Mouse (Mus musculus) CH12.LX (cell line): ENCODE measurements at regions not wholly inside any gene's neighbourhood (a gene's known extent, or its start where the extent isn't known, plus 50 kb on each side); places are given as distances from the start of the nearest gene placed in this dataset.

Experiments used
- DNase-seq: peaks from one replicate; pipeline ENCODE4 v3.0.0-alpha.2; 2013; ENCODE audit errors: extremely low read depth
- H3K27ac ChIP-seq: 2 replicates; pipeline ENCODE4 v1.5.1; 2012; ENCODE audit warnings: low read depth, mild to moderate bottlenecking, control low read depth, moderate library complexity; ENCODE audit not compliant: insufficient read depth
- H3K27me3 ChIP-seq: replicated peaks from 2 replicates; pipeline ENCODE3; 2012; ENCODE audit warnings: inconsistent platforms
- H3K36me3 ChIP-seq, 2 experiments: replicated peaks in 1 of 2; 2 replicates each; pipeline versions ENCODE3 to v1.6.1; 2012; ENCODE audit warnings: inconsistent platforms in 1 of 2, low read length in 1 of 2, mild to moderate bottlenecking in 1 of 2, mixed read lengths in 1 of 2, moderate library complexity in 1 of 2; ENCODE audit not compliant: control insufficient read depth in 1 of 2, insufficient read depth in 1 of 2
- H3K4me1 ChIP-seq, 2 experiments: 2 replicates each; pipeline ENCODE4 v1.6.1; 2012; ENCODE audit warnings: inconsistent platforms in 1 of 2, moderate library complexity in 1 of 2; ENCODE audit not compliant: insufficient read depth in 2 of 2, control insufficient read depth in 1 of 2
- H3K4me2 ChIP-seq: 2 replicates; pipeline ENCODE4 v1.6.1; 2012; ENCODE audit warnings: low read depth, mild to moderate bottlenecking, control low read depth; ENCODE audit not compliant: poor library complexity, insufficient read depth, severe bottlenecking
- H3K4me3 ChIP-seq, 3 experiments: fragments of 150-350 bp in 1 of 3; sonication (generic) in 1 of 3; replicated peaks in 1 of 3; 2 replicates each; pipeline versions ENCODE3 to v1.5.1; 2011 to 2012; ENCODE audit warnings: low read depth in 2 of 3, low read length in 2 of 3, mild to moderate bottlenecking in 2 of 3, moderate library complexity in 2 of 3, control low read depth in 1 of 3, improper control_type of control experiment in 1 of 3, inconsistent platforms in 1 of 3, mixed read lengths in 1 of 3; ENCODE audit not compliant: poor library complexity in 1 of 3
- H3K79me2 ChIP-seq: replicated peaks from 2 replicates; pipeline ENCODE4 v1.6.1; 2012; ENCODE audit warnings: mild to moderate bottlenecking, moderate library complexity; ENCODE audit not compliant: control insufficient read depth, poor library complexity, insufficient read depth, severe bottlenecking; ENCODE audit errors: extremely low read depth
- H3K9ac ChIP-seq: 2 replicates; pipeline ENCODE4 v1.6.1; 2012; ENCODE audit warnings: low read depth, mild to moderate bottlenecking, control low read depth, moderate library complexity; ENCODE audit not compliant: insufficient read depth
- H3K9me3 ChIP-seq: replicated peaks from 2 replicates; pipeline ENCODE3; 2012; ENCODE audit warnings: low read length, inconsistent platforms, mixed read lengths
- CHD1 ChIP-seq: IDR thresholded peaks from 2 replicates; pipeline ENCODE4 v1.6.1; 2012; ENCODE audit warnings: low read depth, low read length, improper control_type of control experiment, inconsistent platforms
- CHD2 ChIP-seq: IDR thresholded peaks from 2 replicates; pipeline ENCODE4 v1.6.1; 2011; ENCODE audit warnings: low read length, improper control_type of control experiment
- CTCF ChIP-seq, 2 experiments: IDR thresholded peaks in 1 of 2; conservative IDR thresholded peaks in 1 of 2; 2 replicates each; pipeline ENCODE4 v1.5.1; 2011 to 2012; ENCODE audit warnings: low read depth in 2 of 2, low read length in 2 of 2, improper control_type of control experiment in 1 of 2, inconsistent platforms in 1 of 2, mild to moderate bottlenecking in 1 of 2, moderate library complexity in 1 of 2
- E2F4 ChIP-seq: IDR thresholded peaks from 2 replicates; pipeline ENCODE4 v1.6.1; 2011; ENCODE audit warnings: low read depth, low read length, improper control_type of control experiment; ENCODE audit not compliant: insufficient replicate concordance
- ELF1 ChIP-seq: IDR thresholded peaks from 2 replicates; pipeline ENCODE4 v1.6.1; 2014; ENCODE audit warnings: low read depth, mild to moderate bottlenecking, inconsistent platforms, low read length, improper control_type of control experiment
- EP300 ChIP-seq: IDR thresholded peaks from 2 replicates; pipeline ENCODE4 v1.6.1; 2011; ENCODE audit warnings: low read length, improper control_type of control experiment
- ETS1 ChIP-seq: conservative IDR thresholded peaks from 2 replicates; pipeline ENCODE4 v1.6.1; 2012; ENCODE audit warnings: low read depth, mild to moderate bottlenecking, inconsistent platforms, low read length, improper control_type of control experiment, moderate library complexity
- HCFC1 ChIP-seq: IDR thresholded peaks from 2 replicates; pipeline ENCODE4 v1.6.1; 2012; ENCODE audit warnings: low read depth, mild to moderate bottlenecking, inconsistent platforms, low read length, improper control_type of control experiment
- IRF4 ChIP-seq: IDR thresholded peaks from 2 replicates; pipeline ENCODE4 v1.6.1; 2014; ENCODE audit warnings: low read depth, mild to moderate bottlenecking, inconsistent platforms, low read length, improper control_type of control experiment
- JUN ChIP-seq: IDR thresholded peaks from 2 replicates; pipeline ENCODE4 v1.6.1; 2011; ENCODE audit warnings: low read depth, mild to moderate bottlenecking, low read length, improper control_type of control experiment, moderate library complexity; ENCODE audit not compliant: insufficient read depth
- JUND ChIP-seq: conservative IDR thresholded peaks from 2 replicates; pipeline ENCODE4 v1.6.1; 2011; ENCODE audit warnings: low read depth, low read length, improper control_type of control experiment
- MAFK ChIP-seq: IDR thresholded peaks from 2 replicates; pipeline ENCODE4 v1.6.1; 2011; ENCODE audit warnings: low read length, improper control_type of control experiment; ENCODE audit not compliant: insufficient replicate concordance
- MAZ ChIP-seq: IDR thresholded peaks from 2 replicates; pipeline ENCODE4 v1.6.1; 2012; ENCODE audit warnings: low read depth, mild to moderate bottlenecking, inconsistent platforms, low read length, improper control_type of control experiment, moderate library complexity
- MEF2A ChIP-seq: IDR thresholded peaks from 2 replicates; pipeline ENCODE4 v1.6.1; 2014; ENCODE audit warnings: low read depth, mild to moderate bottlenecking, inconsistent platforms, low read length, improper control_type of control experiment, borderline replicate concordance
- MXI1 ChIP-seq: IDR thresholded peaks from 2 replicates; pipeline ENCODE4 v1.6.1; 2011; ENCODE audit warnings: mild to moderate bottlenecking, low read depth, low read length, improper control_type of control experiment
- MYC ChIP-seq: IDR thresholded peaks from 2 replicates; pipeline ENCODE4 v1.6.1; 2011; ENCODE audit warnings: low read depth, mild to moderate bottlenecking, improper control_type of control experiment, low read length
- NELFE ChIP-seq: IDR thresholded peaks from 2 replicates; pipeline ENCODE4 v1.6.1; 2011; ENCODE audit warnings: low read depth, low read length, improper control_type of control experiment
- NRF1 ChIP-seq: IDR thresholded peaks from 2 replicates; pipeline ENCODE4 v1.6.1; 2014; ENCODE audit warnings: low read depth, mild to moderate bottlenecking, inconsistent platforms, low read length, improper control_type of control experiment, moderate library complexity
- POLR2A ChIP-seq: IDR thresholded peaks from 2 replicates; pipeline ENCODE4 v1.6.1; 2011; ENCODE audit warnings: low read depth, mild to moderate bottlenecking, improper control_type of control experiment, low read length
- RCOR1 ChIP-seq: conservative IDR thresholded peaks from 2 replicates; pipeline ENCODE4 v1.6.1; 2012; ENCODE audit warnings: low read depth, mild to moderate bottlenecking, inconsistent platforms, low read length, improper control_type of control experiment
- SMC3 ChIP-seq: IDR thresholded peaks from 2 replicates; pipeline ENCODE4 v1.6.1; 2011; ENCODE audit warnings: low read depth, low read length, improper control_type of control experiment
- TBP ChIP-seq: conservative IDR thresholded peaks from 2 replicates; pipeline ENCODE4 v1.6.1; 2011; ENCODE audit warnings: low read depth, low read length, improper control_type of control experiment
- ZKSCAN1 ChIP-seq: IDR thresholded peaks from 2 replicates; pipeline ENCODE4 v1.6.1; 2012; ENCODE audit warnings: low read depth, inconsistent platforms, low read length, improper control_type of control experiment, borderline replicate concordance
- ZMIZ1 ChIP-seq: IDR thresholded peaks from 2 replicates; pipeline ENCODE4 v1.6.1; 2012; ENCODE audit warnings: low read depth, mild to moderate bottlenecking, inconsistent platforms, low read length, improper control_type of control experiment
- ZNF384 ChIP-seq: IDR thresholded peaks from 2 replicates; pipeline ENCODE4 v1.6.1; 2012; ENCODE audit warnings: low read depth, low read length, improper control_type of control experiment, inconsistent platforms
- dilution Hi-C: fragments of 300-500 bp; cut with MboI; formaldehyde crosslinking; loops from 2 replicates; pipeline ENCODE4 v1.14.3; 2020; ENCODE audit warnings: low sequenced_read_pairs; ENCODE audit not compliant: extremely low pct_unique_long_range_greater_than_20kb, extremely low pct_ligation_motif_present
- in situ Hi-C: fragments of 300-500 bp; cut with MboI; formaldehyde crosslinking; loops from 3 replicates; pipeline ENCODE4 v1.14.3; 2019; ENCODE audit warnings: low sequenced_read_pairs, low pct_ligation_motif_present, low pct_unique_long_range_greater_than_20kb, mixed read lengths

- no peak overlapping the region for H3K27ac ChIP-seq
- no peak overlapping the region for H3K9ac ChIP-seq
- in situ Hi-C loops (loop anchor here (5.0 kb wide), 1 partner anchor 68 kb away; no protein-coding TSS in a partner anchor), dilution Hi-C loops (no loop called here)
- H3K4me1 ChIP-seq = peaks cover 2 to 3% of the 10 kb centered on the region in 2 experiments; a peak in 2 of 4 replicates
- DNase-seq = no peak
- no peaks in the 10 kb centered on the region for H3K79me2 ChIP-seq
- TF ChIP-seq EP300 = no peak
- no peak for TF ChIP-seq ELF1
- TF ChIP-seq IRF4 = no peak
- TF ChIP-seq MAZ = no peak
- TF ChIP-seq E2F4 = no peak
- TF ChIP-seq TBP = no peak
- TF ChIP-seq ZNF384 = no peak
- no peak for TF ChIP-seq NRF1
- TF ChIP-seq CHD2 = no peak
- no peak for TF ChIP-seq NELFE
- no peak for TF ChIP-seq ZMIZ1
- no peak for TF ChIP-seq CHD1
- no peak for TF ChIP-seq MXI1
- no peak for TF ChIP-seq MYC
- TF ChIP-seq, all 38 proteins: peak for 0
- H3K4me2 ChIP-seq = no peak overlapping the region
- no peaks in the 10 kb centered on the region for H3K27me3 ChIP-seq
- H3K9me3 ChIP-seq = peaks cover 2% of the 10 kb centered on the region
- peak overlapping the region in 1 of 3 experiments; percentile 25 for H3K4me3 ChIP-seq
- H3K36me3 ChIP-seq = no peaks in the 10 kb centered on the region
These were observed 64.4 kb upstream of the Plxnc1 start for GRCm38 (mm10) chr10:95009081-95009480.

GRCm38 (mm10) chr10:95004065-95004763 lies 59.6 kb upstream of the Plxnc1 start:
- in situ Hi-C loops = no loop called here
- Histone ChIP-seq H3K9me3 (peaks cover 2% of the 10 kb centered on the region), H3K27ac (no peak overlapping the region), H3K4me3 (no peak overlapping the region), H3K4me2 (no peak overlapping the region), H3K27me3 (no peaks in the 10 kb centered on the region), H3K79me2 (no peaks in the 10 kb centered on the region), H3K4me1 (peaks cover 2 to 3% of the 10 kb centered on the region in 2 experiments; a peak in 2 of 4 replicates), H3K9ac (no peak overlapping the region), H3K36me3 (no peaks in the 10 kb centered on the region)
- dilution Hi-C loops = no loop called here
- TF ChIP-seq JUN (no peak), ZNF384 (no peak), CHD1 (no peak), ZMIZ1 (no peak), MYC (no peak), ZKSCAN1 (no peak), MEF2A (no peak), SMC3 (no peak), HCFC1 (no peak), POLR2A (no peak), CTCF (conservative IDR thresholded peaks at IDR 0.05 in 1 of 2, IDR thresholded peaks at IDR 0.05 in 1 of 2; ENCODE audit: low read depth in 2 of 2, low read length in 2 of 2) (no peak), JUND (no peak), TBP (no peak), ETS1 (no peak), MAZ (no peak), RCOR1 (no peak), MAFK (no peak)
- no peak for DNase-seq
